Mouse (Mus musculus) layer of hippocampus, adult 18-20 months (tissue): Measurements from ENCODE around the gene Psmb3. TPM values are rescaled to one million over a fixed set of nuclear protein-coding genes. Genes with fewer than 3 reads are reported as not detected.
"Not testable (repeated sequence)": the region's sequence is repeated elsewhere in the genome, so short reads cannot be mapped to it uniquely, and the experiment has no call there.

ENCODE experiments used
- DNase-seq, 2 experiments: peaks; one replicate each; pipeline ENCODE4 v3.0.0; 2022; ENCODE audit warnings: low spot score in 2 of 2
- total RNA-seq, 2 experiments: library from RNA; stranded (reverse); gene quantifications; 2 replicates each; pipeline ENCODE4 v1.2.3; 2021

Psmb3 gene
- total RNA-seq, 2 experiments from 2014 or later, result 124 to 128 TPM

DNA sequence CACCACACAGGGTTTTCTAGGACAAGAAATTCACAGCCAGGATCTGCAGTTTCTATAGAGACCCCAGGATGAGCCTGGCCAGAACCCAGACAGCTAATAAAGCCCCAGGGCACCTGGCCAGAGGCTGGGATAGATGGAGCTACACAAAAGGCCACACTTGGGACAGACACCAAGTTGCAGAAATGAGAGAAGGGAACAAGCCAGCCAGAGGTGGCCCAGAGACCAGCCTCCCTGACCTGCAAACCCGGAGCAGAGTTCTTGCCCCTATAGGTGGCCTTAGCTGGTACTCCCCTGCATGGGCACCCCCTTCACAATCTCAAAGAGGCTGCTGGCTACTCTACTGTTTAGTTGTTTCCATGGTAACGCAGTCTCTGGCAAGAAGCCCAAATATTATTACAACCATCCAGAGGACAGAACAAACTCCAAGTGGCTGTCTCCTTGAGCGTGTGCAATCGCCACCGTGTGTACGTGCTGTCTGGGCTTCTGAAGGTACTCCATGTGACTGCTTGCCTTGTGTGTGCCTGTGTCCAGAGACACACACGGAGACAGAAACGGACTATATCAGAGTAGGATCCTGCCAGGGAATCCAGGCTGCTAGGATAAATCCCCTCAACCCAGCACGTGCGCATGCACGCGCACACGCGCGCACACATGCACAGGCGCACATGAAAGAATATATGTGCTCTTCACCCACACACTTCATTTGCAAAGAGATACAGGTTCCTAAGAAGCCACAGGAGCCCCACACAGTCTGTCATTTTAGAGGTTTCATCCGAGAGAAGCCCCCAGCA is 8.1 kb upstream of the Psmb3 start:
- DNase-seq, result peak in 1 of 2 experiments; percentile 73

DNA sequence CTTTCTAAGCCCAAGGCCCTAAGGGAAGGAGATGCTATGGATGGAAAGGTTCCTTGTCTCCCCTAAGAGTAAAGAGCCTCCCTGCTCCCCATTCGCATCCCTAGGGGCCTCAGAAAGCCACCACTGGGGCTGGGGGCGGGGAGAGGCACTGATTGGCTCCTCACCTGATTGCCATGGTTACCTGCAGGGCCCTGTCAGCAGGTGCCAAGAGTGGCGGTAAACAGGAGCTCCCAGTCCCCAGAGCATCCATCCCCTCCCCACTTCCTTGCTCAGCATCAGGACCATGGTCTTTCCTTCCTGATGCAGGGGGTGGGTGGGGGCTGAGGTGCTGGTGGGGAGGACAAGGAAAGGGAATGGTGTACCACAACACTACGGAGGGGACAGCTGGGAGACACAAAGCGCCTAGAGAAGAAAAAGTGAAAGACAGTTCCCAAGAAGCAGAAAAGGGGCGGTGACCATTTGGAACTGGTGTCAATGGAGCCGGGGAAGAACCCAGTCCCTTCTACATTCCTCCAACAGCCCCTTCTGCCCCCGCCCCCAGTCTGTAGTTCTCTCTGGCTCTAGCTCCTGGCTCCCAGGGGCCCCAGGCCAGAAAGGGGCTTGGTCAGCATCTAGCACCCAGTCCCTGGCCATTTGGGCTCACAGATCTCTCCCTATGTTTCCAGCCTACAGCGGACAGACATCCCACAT is 7.3 kb upstream of the Psmb3 start:
- DNase-seq, result no peak

DNA sequence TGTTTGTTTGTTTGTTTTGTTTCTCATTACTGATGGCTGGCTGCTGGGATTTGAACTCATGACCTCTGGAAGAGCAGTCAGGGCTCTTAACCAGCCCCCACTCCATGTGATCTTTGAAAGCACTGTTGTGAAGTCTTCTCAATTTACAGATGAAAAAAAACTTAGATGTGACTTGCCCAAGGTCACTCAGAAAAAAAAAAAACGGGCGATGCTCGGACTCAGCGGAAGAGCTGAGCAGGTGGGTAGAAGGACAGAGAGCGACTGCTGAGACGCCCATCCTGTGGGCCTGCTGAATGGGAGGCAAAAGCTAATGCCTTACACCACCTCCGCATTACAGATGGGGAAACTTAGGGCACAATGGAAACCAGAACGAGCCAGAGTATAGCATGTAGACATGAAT is 6.5 kb upstream of the Psmb3 start:
- DNase-seq, result no peak

DNA sequence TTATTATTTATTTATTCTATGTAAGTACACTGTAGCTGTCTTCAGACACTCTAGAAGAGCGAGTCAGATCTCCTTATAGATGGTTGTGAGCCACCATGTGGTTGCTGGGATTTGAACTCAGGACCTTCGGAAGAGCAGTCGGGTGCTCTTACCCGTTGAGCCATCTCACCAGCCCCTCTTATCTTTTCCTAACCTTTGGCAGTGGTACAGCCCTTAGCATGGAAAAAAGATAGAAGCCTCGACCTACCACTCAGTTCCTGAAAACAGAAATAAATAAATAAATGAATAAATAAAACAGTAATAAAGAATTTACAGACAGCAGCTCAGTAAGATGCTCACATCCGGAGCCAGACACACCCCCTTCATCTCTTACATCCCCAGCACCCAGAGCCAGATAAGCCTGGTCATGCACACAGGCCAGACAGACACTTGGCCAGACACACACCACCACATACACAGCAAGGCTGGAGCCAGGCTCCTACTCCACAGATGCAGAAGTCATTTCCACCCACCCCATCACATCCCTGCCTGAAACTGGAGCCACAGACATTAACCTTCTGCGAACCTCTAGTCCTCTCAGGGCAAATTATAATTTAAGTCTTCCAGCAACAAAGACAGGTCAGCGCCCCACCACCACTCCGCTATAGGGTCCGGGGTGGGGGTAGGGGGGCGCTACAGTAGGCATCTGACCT is 5.9 kb upstream of the Psmb3 start:
- no peak for DNase-seq

DNA sequence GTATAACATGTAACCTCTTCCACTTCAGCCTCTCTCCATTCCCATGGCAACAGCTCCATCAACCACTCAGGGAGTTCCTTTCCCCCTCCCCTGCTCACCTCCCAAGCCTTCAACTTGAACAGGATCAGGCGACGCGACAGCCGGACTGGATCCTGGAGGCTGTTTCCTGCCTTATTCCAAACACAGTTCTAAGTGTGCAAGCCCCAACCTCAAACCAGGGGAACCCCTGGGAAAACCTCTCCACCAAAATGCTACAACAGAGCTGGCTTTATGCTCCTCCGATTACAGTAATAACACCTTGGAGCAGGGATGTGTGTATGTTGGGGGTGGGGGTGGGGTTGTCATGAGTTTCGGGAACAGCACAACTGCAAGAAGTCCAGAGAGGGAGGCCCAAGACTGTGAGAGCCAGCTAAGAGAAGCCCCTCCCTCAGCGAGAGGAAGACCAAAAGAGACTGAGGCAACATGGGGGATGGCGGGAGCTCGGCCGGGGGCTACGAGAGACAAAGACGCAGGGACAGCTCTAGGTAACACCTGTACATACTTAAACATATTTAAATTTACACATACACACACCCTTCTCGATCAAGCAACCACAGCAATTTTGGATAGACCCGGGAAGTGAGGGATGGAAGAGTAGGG is 5.2 kb upstream of the Psmb3 start:
- DNase-seq, result no peak

DNA sequence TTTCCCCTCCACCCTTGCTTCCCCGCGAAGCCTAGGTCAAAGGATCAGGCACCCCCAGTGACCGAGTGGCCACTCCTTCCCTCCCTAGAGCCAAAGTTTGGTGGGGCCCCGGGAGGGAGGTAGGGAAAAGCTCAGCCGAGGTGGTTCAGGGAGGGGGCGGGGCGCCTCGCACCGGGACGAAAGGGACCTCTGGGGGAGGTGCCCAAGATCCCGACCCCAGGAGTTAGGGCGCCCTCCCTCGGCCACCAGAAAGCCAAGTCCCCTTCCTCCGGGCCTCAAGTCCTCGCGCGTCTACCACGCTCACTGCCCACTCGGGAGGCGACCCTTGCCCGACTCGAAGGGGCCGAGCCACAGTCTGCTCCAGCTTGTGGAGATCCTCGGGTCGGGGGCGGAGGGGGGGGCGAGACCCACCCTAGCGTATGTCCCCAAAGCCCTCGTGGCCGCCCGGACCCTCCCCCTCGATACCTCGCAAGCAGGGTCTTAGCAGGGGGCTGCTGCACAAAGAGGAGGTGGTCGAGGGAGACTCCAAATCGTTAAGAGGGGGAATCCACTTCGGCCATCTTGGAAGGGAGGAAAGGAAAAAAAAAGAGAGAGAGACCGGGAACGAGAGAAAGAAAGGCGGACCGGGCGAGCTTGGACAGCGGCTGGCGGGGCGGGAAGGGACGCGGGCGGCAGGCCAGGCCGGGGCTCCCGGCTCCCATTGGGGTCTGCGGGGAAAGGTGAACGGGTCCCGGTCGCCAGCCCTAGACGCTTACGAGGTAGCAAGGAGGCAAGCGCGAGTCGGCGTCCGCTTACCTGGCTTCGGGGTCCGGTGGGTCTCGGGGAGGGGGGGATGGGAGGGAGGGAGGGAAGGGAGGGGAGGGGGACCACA is 4.2 kb upstream of the Psmb3 start:
- no peak for DNase-seq

DNA sequence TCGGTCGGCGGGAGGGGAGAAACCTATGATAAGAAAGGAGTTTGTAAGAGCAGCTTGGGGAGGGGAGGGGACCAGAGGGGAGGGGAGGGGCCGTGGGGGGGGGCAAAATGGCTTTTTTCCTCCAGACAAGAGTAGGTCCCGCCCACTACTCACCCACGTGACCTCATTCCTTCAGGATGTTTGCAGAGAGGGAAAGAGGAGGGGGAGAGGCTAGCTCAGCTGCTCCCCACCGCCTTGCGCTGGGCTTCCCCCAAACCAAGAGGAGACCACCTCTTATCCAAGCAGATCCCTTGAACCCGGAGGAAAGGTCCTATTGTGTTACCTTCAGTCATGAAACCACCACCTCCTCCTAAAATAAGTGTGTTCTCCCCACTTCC is 3.6 kb upstream of the Psmb3 start:
- DNase-seq, result peak; percentile 67 to 83

DNA sequence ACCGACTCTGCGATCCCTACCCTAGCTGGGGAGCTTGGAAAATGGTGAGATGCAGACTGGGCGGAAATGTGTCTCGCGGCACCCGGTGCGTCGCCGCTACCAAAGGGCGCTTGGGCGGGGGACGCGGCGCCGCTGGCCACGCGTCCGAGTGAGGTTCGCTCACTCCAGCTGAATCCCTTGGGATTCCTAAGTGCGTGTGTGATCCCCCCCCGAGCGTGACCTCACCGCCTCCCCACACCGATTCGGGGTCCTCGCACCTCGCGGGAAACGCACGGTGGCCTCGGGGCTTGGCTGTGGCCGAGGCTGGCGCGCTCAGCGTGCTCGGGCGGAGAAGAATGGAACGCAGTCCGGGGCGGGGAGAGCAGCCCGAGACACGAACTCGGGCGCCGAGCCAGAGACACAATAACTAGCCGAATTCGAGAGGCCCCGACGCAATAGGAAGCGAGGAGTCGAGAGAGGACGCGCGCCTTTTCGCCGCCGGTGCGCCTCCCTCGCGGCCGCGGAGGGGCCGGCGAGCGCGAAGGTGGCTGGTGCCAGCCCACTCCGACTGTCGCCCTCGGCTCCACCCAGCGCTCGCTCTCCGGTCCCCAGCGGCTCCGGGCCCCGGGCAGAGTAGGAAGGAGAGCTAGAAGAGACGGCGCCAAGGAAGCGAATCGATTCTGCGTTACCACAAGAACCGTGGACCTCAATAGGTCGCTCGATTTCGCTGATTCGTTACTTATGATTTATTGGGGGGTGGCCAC is 3.0 kb upstream of the Psmb3 start, which contains the start of gene Pcgf2:
Pcgf2 (minus strand) TSS at position 495 of the 743 bp plus-strand sequence.
- DNase-seq, result peak in 1 of 2 experiments; percentile 66

DNA sequence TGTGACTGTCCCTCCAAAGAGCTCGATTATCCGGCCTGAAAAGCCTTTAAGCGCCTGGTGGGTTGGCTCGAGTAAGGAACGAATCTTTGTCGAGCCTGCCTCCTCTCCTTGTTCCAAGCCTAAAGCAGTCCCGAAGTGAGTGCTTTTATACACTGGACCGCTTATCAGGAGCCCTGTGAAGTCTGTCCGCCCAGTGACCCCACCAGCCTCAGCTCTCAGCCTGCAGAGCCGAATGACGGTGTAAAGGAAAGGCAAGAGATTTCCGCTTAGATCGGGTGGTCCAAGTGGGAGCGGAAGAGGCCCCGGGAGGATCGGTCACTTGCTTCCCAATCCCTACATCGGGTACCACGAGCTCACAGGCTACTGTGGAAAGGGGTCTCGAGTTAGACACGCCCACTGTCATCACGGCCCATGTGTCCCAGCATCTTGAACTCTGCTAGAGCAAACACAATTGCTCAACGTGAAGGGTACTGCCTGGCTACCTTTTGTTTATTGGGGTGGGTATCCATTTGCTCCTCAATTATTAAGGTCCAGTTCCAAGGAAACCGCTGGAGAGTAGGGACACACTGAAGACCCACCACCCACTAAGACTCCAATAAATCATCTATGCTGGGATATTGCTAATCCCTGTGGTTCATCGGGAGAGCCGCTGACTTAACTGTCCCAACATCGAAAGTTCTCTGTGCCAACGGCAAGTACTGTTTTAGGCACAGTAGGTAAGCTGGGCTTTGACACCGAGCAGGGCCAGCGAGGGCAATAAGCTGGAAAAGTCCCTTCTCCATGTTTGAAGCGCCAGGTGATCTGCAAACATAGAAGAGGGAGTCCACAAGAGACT is 2.2 kb upstream of the Psmb3 start:
- DNase-seq, result no peak

DNA sequence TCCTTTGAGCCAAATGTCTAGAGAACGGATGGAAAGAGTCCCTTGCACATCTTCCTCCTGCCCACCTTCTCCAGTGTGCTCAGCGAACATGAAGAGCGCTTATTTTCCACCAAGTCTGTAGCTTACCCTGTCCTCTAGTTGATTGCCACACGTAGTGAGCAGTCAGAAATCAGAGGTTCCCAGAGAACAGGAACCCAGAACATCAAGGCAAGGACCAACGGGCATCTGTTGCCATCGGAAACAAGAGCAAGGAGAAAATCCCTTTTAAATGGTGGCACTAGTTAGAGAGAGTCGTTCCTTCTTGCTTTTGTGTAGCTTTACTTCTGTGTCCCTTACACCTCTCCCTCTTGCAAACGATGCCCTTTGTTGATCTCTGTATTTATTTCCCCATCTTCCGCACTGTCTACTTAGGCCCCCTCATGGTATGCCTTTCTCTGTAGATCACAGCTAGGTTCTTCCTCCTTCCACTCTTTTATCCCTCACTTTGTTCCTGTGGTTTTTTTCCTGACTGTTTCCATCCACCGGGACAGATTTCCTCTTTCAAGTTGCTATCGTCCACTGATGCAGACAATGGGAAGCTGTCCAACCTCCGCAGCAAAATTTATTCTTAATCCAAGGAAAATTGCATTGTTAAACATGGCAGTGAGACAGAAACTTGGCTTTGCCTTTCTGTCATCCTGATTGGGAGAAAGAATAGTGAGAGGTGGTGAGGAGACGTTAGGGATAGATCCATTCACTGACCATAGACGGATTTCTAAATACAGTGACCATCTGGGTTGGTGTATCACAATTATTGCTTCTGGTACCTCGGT is 1.4 kb upstream of the Psmb3 start:
- DNase-seq, result no peak

DNA sequence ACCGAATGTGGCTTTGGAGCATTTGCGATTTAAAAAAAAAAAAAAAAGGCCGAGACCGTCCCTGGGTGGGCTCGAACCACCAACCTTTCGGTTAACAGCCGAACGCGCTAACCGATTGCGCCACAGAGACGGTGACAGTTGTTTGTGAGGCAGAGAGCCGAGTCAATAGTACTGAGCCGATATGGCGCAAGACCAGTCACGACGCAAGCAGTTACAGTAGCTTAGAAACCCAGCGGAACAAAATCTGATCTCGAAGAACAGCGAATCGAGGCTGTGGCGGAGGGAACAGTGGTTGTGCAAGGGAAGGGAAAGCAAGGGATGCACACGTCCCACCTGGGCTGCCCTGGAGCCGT is 830 bp upstream of the Psmb3 start:
- DNase-seq, result peak; percentile 85 to 94

DNA sequence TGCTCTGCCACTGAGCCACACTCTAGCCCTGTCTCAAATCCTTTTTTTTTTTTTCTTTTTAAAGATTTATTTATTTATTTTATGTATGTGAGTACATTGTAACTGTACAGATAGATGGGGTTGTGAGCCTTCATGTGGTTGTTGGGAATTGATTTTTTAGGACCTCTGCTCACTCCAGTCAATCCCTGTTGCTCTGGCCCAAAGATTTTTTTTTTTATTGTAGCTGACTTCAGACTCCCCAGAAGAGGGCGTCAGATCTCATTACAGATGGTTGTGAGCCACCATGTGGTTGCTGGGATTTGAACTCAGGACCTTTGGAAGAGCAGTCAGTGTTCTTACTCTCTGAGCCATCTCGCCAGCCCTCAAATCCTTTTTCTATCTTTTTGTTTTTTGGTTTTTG is 6.9 kb downstream of the Psmb3 start:
- not testable (repeated sequence) for DNase-seq

DNA sequence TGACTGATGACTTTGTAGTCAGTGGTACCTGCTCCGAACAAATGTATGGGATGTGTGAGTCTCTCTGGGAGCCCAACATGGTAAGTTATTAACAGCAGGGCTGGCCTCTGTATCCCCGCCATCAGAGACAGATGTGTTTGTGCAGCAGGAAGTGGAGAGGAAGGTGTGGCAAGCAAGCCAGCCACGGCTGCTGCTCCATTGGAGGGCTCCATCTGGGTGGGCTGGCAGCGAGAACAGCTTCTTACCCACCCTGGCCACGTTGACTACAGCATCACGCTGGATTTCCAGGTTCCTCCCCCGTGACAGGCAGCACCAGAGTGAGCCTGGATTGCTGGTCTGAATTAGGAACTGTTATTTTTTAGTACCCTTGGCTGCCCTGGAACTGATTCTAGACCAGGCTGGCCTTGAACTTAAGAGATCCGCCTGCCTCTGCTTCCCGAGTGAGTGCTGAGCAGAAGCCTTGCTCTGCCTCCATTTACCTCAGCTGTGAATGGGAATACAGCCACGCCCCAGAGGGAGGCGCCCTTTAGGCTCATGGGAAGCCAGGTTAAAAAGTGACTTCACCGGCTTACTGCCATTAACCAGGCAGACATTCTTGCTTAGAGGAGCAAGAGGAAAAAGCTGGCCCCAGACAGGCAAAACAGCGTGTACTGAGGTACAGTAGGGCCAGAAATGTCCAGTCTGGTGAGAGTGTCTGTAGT is 8.2 kb downstream of the Psmb3 start:
- DNase-seq, result no peak

DNA sequence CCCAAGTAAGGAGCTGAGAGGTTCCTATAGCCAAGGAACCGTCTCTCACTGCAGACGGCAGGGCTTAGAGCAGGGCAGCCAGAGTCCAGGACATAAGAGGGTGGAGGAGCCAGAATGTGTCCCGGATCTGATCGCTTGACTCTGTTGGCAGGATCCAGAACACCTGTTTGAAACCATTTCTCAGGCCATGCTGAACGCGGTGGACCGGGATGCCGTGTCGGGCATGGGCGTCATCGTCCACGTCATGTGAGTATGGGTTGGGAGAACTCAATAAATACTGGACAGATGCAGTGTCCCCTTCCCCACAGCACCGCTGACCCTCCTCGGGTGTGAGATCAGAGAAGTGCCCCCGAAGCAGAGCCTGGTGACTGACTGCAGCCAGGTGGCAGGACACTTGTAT is 9.1 kb downstream of the Psmb3 start:
- no peak for DNase-seq

DNA sequence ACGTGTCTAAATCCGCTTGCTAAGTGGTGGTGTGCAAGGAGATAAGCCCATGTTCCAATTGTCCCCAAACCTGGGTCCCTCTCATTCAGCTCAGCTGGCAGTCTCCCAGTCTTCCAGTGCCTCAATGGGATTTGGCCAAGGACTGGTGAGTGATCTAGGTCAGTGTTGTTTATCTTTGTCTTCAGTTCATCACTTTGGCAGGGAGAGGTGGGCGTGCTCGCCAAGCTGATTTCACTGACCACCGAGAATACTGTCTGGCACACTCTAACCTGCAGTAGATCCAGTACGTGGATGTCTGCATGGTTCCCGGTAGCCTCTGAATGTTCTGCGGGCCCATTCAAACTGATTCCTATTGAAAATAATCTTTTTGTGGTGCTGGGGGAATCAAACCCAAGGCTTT is 10.7 kb downstream of the Psmb3 start:
- no peak for DNase-seq

DNA sequence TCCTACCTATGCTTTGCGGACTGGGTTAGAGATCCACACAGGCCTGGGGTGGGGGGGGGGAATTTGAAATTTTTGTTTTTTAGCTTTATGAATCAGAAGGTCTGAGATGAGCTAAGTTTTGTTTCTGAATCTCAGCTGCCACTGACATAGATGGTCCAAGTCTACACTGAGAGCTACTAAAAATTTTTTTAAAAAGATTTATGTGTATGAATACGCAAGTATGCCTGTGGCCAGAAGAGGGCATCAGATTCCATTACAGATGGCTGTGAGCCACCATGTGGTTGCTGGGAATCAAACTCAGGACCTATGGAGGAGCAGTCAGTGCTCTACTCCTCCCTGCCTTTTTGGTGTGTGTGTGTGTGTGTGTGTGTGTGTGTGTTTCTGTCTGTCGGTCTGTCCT is 11.2 kb downstream of the Psmb3 start:
- DNase-seq, result no peak
